Mouse (Mus musculus) heart, embryonic 10.5 days (tissue): Measurements from ENCODE around the gene Nelfcd. TPM values are rescaled to one million over a fixed set of nuclear protein-coding genes. Genes with fewer than 3 reads are reported as not detected.

ENCODE experiments used
- DNase-seq: peaks from one replicate; pipeline ENCODE4 v3.0.0-alpha.2; 2017; ENCODE audit warnings: low spot score
- H3K27ac ChIP-seq: fragments of 300-500 bp; sonication (generic); 2 replicates; pipeline ENCODE4 v1.5.1; 2016; ENCODE audit warnings: mild to moderate bottlenecking
- H3K27me3 ChIP-seq: fragments of 300-500 bp; sonication (generic); 2 replicates; pipeline ENCODE4 v1.6.1; 2016; ENCODE audit warnings: mild to moderate bottlenecking; ENCODE audit not compliant: poor library complexity, insufficient read depth, severe bottlenecking
- H3K36me3 ChIP-seq: fragments of 300-500 bp; sonication (generic); 2 replicates; pipeline ENCODE4 v1.6.1; 2016; ENCODE audit warnings: mild to moderate bottlenecking, moderate library complexity
- H3K4me1 ChIP-seq: fragments of 300-500 bp; sonication (generic); 2 replicates; pipeline ENCODE4 v1.6.1; 2016; ENCODE audit warnings: mild to moderate bottlenecking
- H3K4me3 ChIP-seq: fragments of 300-500 bp; sonication (generic); 2 replicates; pipeline ENCODE4 v1.5.1; 2016; ENCODE audit warnings: mild to moderate bottlenecking, moderate library complexity
- H3K9me3 ChIP-seq: fragments of 300-500 bp; sonication (generic); 2 replicates; pipeline ENCODE4 v1.6.1; 2016; ENCODE audit warnings: mild to moderate bottlenecking, moderate library complexity
- WGBS: fragments of 180-500 bp; shearing (Covaris S2); methylation state at CpG from one replicate; pipeline ENCODE4 v1.1.7; 2016; 5-methylcytosine and 5-hydroxymethylcytosine counted together
- polyA plus RNA-seq: library from polyadenylated mRNA; unstranded; fragments of >200 nt; fragmentation: Nextera tagmentation; extraction: Ambion mirVana; gene quantifications from 2 replicates; pipeline ENCODE4 v1.2.1, GENCODE M21; 2016

The Nelfcd gene
- polyA plus RNA-seq, 1 experiment from 2014 or later = 133 TPM

GRCm38 (mm10) chr2:174463789-174464523, 48.4 kb downstream of the Nelfcd start, which contains the start of gene Atp5e:
Gene Atp5e, minus strand, starts transcription at chr2:174464105.
- peak within 1 kb of the TSS; percentile 81 for H3K4me3 ChIP-seq
- 2% methylated on average over 48 of the region's 48 CpGs for WGBS
- no peaks in the 10 kb centered on the region for H3K27me3 ChIP-seq
- H3K9me3 ChIP-seq = no peaks in the 10 kb centered on the region
- peaks cover 11% of the 10 kb centered on the region for H3K4me1 ChIP-seq
- peaks cover 70% of the 10 kb centered on the region for H3K36me3 ChIP-seq
- peak within 1 kb of the TSS; percentile 99 for H3K27ac ChIP-seq
- DNase-seq = peak; percentile 99

GRCm38 (mm10) chr2:174470333-174470732, 54.7 kb downstream of the Nelfcd start:
- H3K27me3 ChIP-seq = no peaks in the 10 kb centered on the region
- peaks cover 57% of the 10 kb centered on the region for H3K36me3 ChIP-seq
- 70% methylated on average over 4 of the region's 4 CpGs for WGBS
- DNase-seq = no peak
- H3K27ac ChIP-seq = no peak overlapping the region
- no peaks in the 10 kb centered on the region for H3K9me3 ChIP-seq
- no peak overlapping the region for H3K4me3 ChIP-seq
- peaks cover 32% of the 10 kb centered on the region for H3K4me1 ChIP-seq

GRCm38 (mm10) chr2:174470786-174471405, 55.3 kb downstream of the Nelfcd start:
- H3K27ac ChIP-seq = no peak overlapping the region
- DNase-seq = no peak
- WGBS = 84% methylated on average over 7 of the region's 7 CpGs
- H3K4me1 ChIP-seq = peaks cover 32% of the 10 kb centered on the region
- H3K4me3 ChIP-seq = peak overlapping the region; percentile 3; the same call in 1 of the 2 replicates
- H3K36me3 ChIP-seq = peaks cover 52% of the 10 kb centered on the region
- H3K27me3 ChIP-seq = 0 out of 2 replicates have a peak, but pooled peaks cover 4% of the 10 kb centered on the region
- H3K9me3 ChIP-seq = no peaks in the 10 kb centered on the region

GRCm38 (mm10) chr2:174472407-174472806, 56.8 kb downstream of the Nelfcd start:
- Histone ChIP-seq H3K4me1 (peaks cover 32% of the 10 kb centered on the region), H3K27me3 (0 out of 2 replicates have a peak, but pooled peaks cover 4% of the 10 kb centered on the region), H3K9me3 (no peaks in the 10 kb centered on the region), H3K27ac (peak overlapping the region; percentile 95), H3K36me3 (peaks cover 36% of the 10 kb centered on the region), H3K4me3 (peak overlapping the region; percentile 78)
- no peak for DNase-seq
- 8% methylated on average over 30 of the region's 30 CpGs for WGBS

GRCm38 (mm10) chr2:174472818-174473549, 57.4 kb downstream of the Nelfcd start, which contains the start of gene Prelid3b:
Gene Prelid3b, minus strand, starts transcription at chr2:174473081.
- peak within 1 kb of the TSS; percentile 78 for H3K4me3 ChIP-seq
- no peaks in the 10 kb centered on the region for H3K9me3 ChIP-seq
- H3K4me1 ChIP-seq = peaks cover 32% of the 10 kb centered on the region
- peak within 1 kb of the TSS; percentile 95 for H3K27ac ChIP-seq
- H3K27me3 ChIP-seq = 0 out of 2 replicates have a peak, but pooled peaks cover 4% of the 10 kb centered on the region
- WGBS = 1% methylated on average over 53 of the region's 53 CpGs
- H3K36me3 ChIP-seq = peaks cover 32% of the 10 kb centered on the region
- DNase-seq = peak; percentile 100

- Histone ChIP-seq H3K4me3 (peak overlapping the region; percentile 78), H3K27me3 (0 out of 2 replicates have a peak, but pooled peaks cover 4% of the 10 kb centered on the region), H3K9me3 (no peaks in the 10 kb centered on the region), H3K4me1 (peaks cover 32% of the 10 kb centered on the region), H3K27ac (peak overlapping the region; percentile 95), H3K36me3 (peaks cover 26% of the 10 kb centered on the region)
- 83% methylated on average over 5 of the region's 5 CpGs for WGBS
- DNase-seq = no peak
Observed at GRCm38 (mm10) chr2:174473550-174473927, 57.9 kb downstream of the Nelfcd start.

Other genes starting within 250 kb of the Nelfcd start
- gene Gnas, start 131.5 kb upstream of the Nelfcd start, polyA plus RNA-seq = 964 and 1,128 TPM in 2 replicates
- 7.1 and 20.6 TPM in 2 replicates for gene Gm20721, start 69.1 kb upstream of the Nelfcd start, polyA plus RNA-seq
- 124 and 133 TPM in 2 replicates for gene Ctsz, start 23.2 kb downstream of the Nelfcd start, polyA plus RNA-seq
- 7.6 and 12.0 TPM in 2 replicates for gene Tubb1, start 34.9 kb downstream of the Nelfcd start, polyA plus RNA-seq
- 675 and 791 TPM in 2 replicates for gene Atp5e, start 48.3 kb downstream of the Nelfcd start, polyA plus RNA-seq
- 161 and 170 TPM in 2 replicates for gene Prelid3b, start 57.3 kb downstream of the Nelfcd start, polyA plus RNA-seq
- gene Zfp831, start 227.7 kb downstream of the Nelfcd start, polyA plus RNA-seq = not detected in 2 replicates